Mouse (Mus musculus) kidney, adult 8-10 months (tissue): ENCODE measurements around the gene Ccdc51.
A peak's percentile ranks its signal among the peaks of the same experiment; 100 is the strongest.

ENCODE experiments used
- DNase-seq, 2 experiments: peaks; one replicate each; pipeline ENCODE4 v3.0.0; 2022

The Ccdc51 gene

DNA sequence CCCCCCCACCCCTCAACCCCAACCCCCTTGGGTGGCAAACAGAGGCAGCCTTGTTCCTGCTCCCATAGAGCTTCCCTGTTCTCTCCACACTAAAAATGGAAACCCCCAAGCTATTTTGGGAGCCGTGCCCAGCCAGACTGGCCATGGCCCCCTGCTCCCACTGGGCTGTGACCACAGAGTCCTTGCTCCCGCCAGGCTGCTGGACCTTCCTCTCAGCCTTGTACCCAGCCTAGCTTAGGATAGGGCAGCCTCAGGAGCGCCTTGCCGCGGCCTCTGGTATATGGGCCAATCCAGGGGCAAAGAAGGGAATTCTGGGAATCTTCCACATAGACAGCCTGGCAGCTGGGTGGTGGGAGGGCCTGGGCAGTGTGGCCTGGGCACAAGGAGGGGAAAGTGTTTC, 15.5 kb downstream of the Ccdc51 start:
- DNase-seq, result no peak

- no peak for DNase-seq
Measured at GRCm38 (mm10) chr9:109098366-109098765, 16.1 kb downstream of the Ccdc51 start.

GRCm38 (mm10) chr9:109098969-109099368, 16.7 kb downstream of the Ccdc51 start:
- DNase-seq, result peak; percentile 66 to 83

GRCm38 (mm10) chr9:109100307-109100928, 18.1 kb downstream of the Ccdc51 start:
- no peak for DNase-seq

DNA sequence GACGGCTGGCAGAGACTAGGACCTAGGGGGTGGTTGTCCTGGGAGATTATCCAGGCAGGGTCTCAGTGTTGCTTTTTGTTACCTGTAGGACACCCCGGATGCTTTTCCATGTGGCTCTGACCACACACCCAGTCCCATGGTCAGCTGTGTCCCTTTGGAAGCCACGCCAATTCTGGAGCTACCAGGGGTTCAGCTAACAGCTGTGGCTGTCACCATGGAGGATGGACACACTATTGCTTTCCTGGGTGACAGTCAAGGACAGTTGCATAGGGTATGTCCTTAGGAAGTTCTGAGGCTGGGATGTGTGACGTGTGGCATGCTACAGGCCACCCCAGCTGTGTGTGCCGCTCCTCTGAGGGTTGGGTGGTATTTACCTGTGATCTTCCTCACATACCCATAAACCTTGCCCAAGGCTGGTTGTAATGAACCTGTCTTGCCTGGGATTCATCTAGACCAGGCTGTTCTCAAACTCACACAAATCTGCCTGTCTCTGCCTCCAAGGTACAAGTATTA, 19.7 kb downstream of the Ccdc51 start:
- DNase-seq, result no peak

DNA sequence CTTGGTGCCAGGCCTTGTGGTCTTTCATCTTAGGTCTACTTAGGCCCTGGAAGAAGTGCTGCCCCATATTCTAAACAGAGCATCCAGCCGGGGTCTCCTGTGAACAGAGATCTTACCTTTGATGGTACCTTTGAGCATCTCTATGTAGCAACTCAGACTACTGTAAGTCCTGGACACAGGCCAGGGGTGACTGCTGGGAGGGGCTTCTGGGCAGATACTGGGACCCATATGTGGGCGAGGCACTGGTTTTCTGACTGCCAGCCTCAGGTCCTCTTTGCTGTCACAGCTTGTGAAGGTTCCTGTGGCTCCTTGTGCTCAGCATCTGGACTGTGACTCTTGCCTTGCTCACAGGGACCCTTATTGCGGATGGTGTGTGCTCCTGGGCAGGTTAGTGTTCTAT, 20.2 kb downstream of the Ccdc51 start:
- no peak for DNase-seq

GRCm38 (mm10) chr9:109103250-109103649, 21.0 kb downstream of the Ccdc51 start:
- no peak for DNase-seq

DNA sequence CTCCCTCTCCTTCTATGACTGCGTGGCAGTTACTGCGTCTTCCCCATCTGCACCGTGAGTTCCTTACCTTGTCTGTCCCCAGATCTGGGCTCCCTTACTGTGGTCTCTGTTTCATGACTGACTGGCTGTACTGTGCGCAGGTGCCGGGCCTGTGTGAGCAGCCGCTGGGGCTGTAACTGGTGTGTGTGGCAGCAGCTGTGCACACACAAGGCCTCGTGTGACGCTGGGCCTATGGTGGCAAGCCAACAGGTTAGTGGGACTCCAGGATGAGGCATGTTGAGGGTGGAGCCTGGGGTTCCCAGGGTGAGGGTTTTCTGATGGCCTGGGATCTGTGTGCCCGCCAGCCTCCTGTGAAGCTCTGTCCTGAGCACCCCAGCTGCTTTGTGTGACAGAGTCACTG, 21.8 kb downstream of the Ccdc51 start:
- DNase-seq, result no peak

- DNase-seq, result no peak
Measured at GRCm38 (mm10) chr9:109105011-109105410, 22.7 kb downstream of the Ccdc51 start.

DNA sequence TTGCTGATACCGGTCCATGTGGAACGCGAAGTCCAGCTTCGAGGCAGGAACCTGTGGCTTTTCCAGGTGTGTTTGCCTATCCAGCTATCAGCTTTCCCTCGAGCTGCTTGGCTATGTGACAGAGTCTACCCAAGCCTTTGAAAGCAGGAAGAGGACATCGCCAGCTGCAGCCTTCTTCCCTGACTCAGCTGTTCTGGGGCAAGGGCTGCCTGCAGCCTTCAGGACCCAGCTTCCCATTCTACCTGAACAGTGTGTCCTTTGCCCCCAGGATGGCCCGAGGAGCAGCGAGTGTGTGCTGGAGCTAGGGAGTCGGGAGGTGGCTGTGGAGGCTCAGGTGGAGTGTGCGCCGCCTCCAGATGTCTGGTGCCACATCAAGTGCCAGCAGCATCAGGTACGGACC, 23.4 kb downstream of the Ccdc51 start:
- DNase-seq, result no peak

GRCm38 (mm10) chr9:109107341-109107740, 25.0 kb downstream of the Ccdc51 start:
- DNase-seq, result no peak

DNA sequence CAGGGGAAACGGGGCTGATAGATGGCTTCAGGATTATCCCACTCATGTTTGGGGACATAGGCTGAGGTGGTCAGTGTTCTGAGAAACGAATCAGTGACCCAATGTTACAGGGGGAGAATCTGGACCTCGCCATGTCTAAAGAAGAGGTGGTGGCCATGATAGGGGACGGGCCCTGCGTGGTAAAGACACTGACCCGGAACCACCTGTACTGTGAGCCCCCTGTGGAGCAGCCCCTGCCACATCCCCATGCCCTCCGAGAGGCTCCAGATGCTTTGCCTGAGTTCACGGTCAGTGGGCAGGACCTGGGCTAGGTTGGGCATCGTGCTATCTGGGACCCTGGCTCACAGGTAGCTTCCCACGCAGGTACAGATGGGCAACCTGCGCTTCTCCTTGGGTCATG, 27.9 kb downstream of the Ccdc51 start:
- DNase-seq, result no peak

- DNase-seq, result no peak
Measured at GRCm38 (mm10) chr9:109111101-109111500, 28.8 kb downstream of the Ccdc51 start.

- DNase-seq, result no peak
Measured at GRCm38 (mm10) chr9:109111591-109111990, 29.3 kb downstream of the Ccdc51 start.

DNA sequence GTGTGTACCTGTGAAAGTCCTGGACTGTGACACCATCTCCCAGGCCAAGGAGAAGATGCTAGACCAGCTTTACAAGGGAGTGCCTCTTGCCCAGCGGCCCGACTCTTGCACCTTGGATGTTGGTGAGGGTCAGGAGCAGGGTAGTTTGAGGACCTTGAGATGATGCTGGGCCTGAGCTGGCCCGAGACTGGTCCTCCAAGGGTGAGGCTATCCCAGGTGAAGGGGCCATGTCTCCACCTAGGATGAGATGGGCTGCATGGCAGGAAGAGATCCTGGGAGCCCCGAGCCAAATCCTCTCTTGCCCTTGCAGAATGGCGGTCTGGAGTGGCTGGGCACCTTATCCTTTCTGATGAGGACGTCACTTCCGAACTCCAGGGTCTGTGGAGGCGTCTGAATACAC, 31.0 kb downstream of the Ccdc51 start:
- DNase-seq, result no peak

DNA sequence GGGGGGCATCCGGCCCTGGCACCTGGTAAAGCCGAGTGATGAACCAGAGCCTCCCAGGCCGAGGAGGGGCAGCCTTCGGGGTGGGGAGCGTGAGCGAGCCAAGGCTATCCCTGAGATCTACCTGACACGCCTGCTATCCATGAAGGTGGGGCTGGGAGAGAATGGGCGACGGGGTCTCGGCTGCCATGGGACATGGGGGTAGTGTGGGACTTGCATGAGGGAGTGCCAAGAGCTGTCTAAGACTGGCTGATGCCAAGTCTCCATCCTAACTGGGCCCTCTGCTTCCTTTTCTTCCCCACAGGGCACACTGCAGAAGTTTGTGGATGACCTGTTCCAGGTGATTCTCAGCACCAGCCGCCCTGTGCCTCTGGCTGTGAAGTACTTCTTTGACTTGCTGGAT, 32.0 kb downstream of the Ccdc51 start:
- DNase-seq, result no peak

DNA sequence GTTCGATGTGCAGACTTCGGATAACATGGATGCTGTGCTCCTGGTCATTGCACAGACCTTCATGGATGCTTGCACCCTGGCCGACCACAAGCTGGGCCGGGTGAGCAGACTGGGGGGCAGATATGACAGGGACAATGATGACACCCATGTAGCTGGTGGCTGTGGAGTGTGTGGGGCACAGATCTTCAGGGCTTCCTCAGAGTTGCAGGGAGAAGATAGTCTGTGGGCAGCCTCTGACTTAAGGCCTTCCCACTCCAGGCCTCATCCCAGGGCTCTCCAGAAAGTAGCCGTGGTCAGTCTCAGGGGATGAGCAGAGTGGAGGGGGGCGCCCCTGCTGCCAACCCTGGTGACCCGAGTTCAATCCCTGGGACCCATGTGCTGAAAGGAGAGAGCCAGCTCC, 32.6 kb downstream of the Ccdc51 start:
- DNase-seq, result no peak

DNA sequence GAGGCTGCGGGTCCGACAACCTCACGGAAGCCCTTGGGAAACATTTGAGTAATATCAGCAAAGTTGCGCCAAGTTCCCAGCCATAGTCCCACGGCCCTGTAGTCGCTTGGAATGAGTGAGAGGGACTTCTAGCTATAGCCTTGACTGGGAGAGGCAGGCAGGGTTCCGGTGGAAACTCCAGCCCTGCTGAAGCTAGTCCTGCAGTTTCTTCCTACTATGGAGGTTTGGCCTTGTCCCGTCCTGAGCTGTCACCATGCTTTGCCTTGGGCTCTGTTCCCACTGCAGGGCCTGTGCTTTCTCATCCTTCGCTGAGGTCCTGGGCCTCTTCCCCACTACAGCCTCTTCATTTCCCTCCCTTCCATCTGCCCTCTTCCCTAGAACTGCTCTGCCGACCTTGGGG, 33.9 kb downstream of the Ccdc51 start:
- DNase-seq, result peak in 1 of 2 experiments; percentile 0

DNA sequence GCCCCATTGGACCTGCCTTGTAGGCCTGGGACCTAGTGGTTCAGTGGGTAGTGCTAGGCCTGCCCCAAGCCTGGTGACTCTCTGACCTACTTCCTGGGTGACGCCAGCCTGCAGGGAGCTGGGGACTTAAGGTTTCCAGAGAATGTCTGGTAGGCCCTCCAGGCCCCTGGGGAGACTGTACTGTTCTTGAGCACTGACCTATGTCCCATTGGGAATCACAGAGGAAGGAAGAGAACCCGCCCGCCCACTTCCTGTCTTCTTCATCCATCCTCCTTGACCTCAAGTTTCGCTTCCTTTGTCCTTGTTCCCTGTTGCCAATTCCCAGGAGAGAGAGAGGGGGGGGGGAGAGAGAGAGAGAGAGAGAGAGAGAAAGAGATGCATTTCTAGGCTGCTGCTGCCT, 35.8 kb downstream of the Ccdc51 start:
- DNase-seq, result no peak

GRCm38 (mm10) chr9:109119571-109119970, 37.3 kb downstream of the Ccdc51 start:
- DNase-seq, result no peak

GRCm38 (mm10) chr9:109120956-109121355, 38.7 kb downstream of the Ccdc51 start:
- DNase-seq, result no peak

DNA sequence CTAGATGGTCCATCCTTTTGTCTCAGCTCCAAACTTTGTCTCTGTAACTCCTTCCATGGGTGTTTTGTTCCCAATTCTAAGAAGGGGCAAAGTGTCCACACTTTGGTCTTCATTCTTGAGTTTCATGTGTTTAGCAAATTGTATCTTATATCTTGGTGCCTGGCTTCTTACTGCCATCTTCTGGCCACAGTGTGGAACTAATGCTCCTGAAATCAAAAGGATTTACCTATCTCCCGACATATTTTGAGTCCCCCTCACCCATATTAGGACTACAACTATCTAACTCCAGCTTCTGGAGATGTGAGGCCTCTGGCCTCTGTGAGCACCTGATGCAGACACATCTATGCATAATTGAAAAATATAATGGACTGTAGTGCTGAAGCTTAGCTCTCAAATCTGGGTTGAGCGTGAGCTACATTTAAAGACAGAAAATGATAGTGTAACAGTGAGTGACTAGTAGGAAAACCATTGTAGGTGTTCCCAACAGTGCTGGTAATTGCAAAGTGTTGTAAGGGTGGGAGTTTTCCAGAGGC, 40.3 kb downstream of the Ccdc51 start:
- no peak for DNase-seq

DNA sequence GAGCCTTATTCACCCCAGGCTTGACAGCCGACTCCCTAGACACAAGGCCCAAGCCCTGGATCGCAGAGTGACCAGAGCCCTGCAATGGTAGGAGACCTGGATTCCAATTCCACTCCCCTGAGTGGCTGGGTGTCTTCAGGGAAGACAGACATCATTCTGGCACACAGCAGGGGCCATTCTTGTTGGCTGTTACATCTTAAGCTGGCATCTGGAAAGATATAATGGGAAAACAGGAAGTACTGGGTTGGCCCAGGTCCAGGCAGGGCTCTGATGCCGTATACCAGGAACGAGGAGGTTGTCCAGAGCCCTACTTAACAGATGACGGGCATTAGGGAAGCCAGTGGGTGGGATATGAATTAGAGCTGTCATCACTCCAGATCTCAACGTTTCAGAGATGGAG, 41.0 kb downstream of the Ccdc51 start:
- DNase-seq, result no peak

- no peak for DNase-seq
Measured at GRCm38 (mm10) chr9:109124164-109124563, 41.9 kb downstream of the Ccdc51 start.

DNA sequence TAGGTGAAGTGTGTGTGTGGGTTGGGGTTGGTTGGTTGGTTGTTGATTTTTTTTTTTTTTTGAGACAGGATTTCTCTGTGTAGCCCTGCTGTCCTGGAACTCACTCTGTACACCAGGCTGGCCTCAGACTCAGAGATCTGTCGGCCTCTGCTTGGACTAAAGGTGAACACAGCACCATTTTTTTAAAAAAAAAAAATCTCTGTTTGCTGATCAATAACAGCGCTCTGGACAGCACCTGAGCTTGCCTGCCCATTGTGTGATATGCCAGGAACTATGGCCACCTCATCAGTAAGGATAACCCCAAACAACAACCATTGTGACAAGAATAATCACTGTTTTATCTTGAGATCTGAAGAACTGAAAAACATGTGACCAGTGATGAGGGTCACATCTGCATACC, 42.8 kb downstream of the Ccdc51 start:
- no peak for DNase-seq
